Mouse (Mus musculus): ENCODE results near the gene Ippk. TPM values are rescaled to one million over a fixed set of nuclear protein-coding genes. Genes with fewer than 3 reads are reported as not detected.

The Ippk gene
- polyA plus RNA-seq, 1 experiment from 2014 or later, result 14.0 TPM

DNA sequence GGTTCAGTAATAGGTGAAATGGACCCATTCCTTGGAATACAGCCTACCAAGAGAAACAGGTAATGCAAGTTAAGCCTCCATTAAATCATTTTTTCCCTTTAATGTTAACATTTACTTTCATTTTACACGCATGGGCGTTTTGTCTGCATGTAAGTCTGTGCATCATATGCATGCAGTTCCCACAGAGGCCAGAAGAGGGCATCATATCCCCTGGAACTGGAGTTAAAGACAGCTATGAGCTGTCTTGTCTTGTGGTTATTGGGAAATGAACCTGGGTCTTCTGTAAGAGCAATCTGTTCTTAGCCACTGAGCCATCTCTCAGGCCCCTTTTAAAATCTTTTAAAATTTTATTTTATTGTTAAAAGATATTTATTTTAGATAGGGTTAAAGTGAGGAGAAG, 29.7 kb upstream of the Ippk start:
- ATAC-seq (ENCODE audit: insufficient number of reproducible peaks, low FRiP score), result no peak
- Histone ChIP-seq H3K27ac (ENCODE audit: poor library complexity, severe bottlenecking) (no peak overlapping the region), H3K27me3 (replicated peaks) (no peaks in the 10 kb centered on the region), H3K4me3 (no peak overlapping the region), H3K4me2 (no peak overlapping the region), H3K9me3 (replicated peaks) (peaks cover 4% of the 10 kb centered on the region; the same call in 1 of the 2 replicates), H3K4me1 (replicated peaks) (peaks cover 8% of the 10 kb centered on the region), H3K9ac (no peak overlapping the region), H3K36me3 (peaks cover 24% of the 10 kb centered on the region)
- 89% methylated on average over 2 of the region's 2 CpGs for WGBS

DNA sequence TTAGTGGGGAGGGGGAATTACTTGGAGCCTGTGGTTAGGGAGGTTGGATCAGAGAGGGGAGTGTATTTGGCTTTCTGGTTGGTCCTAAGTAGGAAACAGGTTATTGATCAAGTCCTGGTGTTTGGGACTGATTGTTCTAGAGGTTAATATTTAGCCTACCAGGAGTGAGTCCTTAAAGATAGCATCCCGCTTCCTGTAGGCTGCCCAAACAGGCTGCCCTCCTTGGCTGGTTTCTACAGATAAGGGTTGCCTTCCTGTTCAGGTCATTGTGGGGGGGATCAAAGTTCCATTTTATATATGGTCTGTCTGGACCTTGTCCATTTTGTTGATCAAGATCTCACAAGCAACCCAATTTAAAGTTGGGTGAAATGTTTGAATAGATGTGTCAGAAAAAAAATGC, 27.5 kb upstream of the Ippk start:
- peaks cover 14% of the 10 kb centered on the region for H3K36me3 ChIP-seq
- H3K4me3 ChIP-seq, result no peak overlapping the region
- 60% methylated on average over 1 of the region's 1 CpGs for WGBS
- H3K27ac ChIP-seq (ENCODE audit: poor library complexity, severe bottlenecking), result no peak overlapping the region
- no peak for ATAC-seq (ENCODE audit: insufficient number of reproducible peaks, low FRiP score)
- H3K9me3 ChIP-seq (replicated peaks), result peaks cover 4% of the 10 kb centered on the region; the same call in 1 of the 2 replicates
- H3K4me2 ChIP-seq, result no peak overlapping the region
- peaks cover 19% of the 10 kb centered on the region for H3K4me1 ChIP-seq (replicated peaks)
- no peak overlapping the region for H3K9ac ChIP-seq
- H3K27me3 ChIP-seq (replicated peaks), result no peaks in the 10 kb centered on the region

GRCm38 (mm10) chr13:49394886-49395447, 26.1 kb upstream of the Ippk start:
- no peak overlapping the region for H3K27ac ChIP-seq (ENCODE audit: poor library complexity, severe bottlenecking)
- no peak overlapping the region for H3K4me2 ChIP-seq
- H3K4me3 ChIP-seq, result no peak overlapping the region
- H3K9ac ChIP-seq, result no peak overlapping the region
- H3K9me3 ChIP-seq (replicated peaks), result peaks cover 4% of the 10 kb centered on the region; the same call in 1 of the 2 replicates
- no peaks in the 10 kb centered on the region for H3K27me3 ChIP-seq (replicated peaks)
- H3K36me3 ChIP-seq, result peaks cover 7% of the 10 kb centered on the region; the same call in 1 of the 2 replicates
- no peak for ATAC-seq (ENCODE audit: insufficient number of reproducible peaks, low FRiP score)
- 82% methylated on average over 3 of the region's 3 CpGs for WGBS
- peaks cover 19% of the 10 kb centered on the region for H3K4me1 ChIP-seq (replicated peaks)

- Histone ChIP-seq H3K4me1 (replicated peaks) (peaks cover 19% of the 10 kb centered on the region), H3K4me2 (no peak overlapping the region)
Measured at GRCm38 (mm10) chr13:49396798-49397197, 24.3 kb upstream of the Ippk start.

GRCm38 (mm10) chr13:49398191-49398590, 22.9 kb upstream of the Ippk start:
- H3K27me3 ChIP-seq (replicated peaks), result no peaks in the 10 kb centered on the region
- no peak for ATAC-seq (ENCODE audit: insufficient number of reproducible peaks, low FRiP score)
- peaks cover 19% of the 10 kb centered on the region for H3K4me1 ChIP-seq (replicated peaks)
- 84% methylated on average over 8 of the region's 8 CpGs for WGBS
- H3K9ac ChIP-seq, result no peak overlapping the region
- no peak overlapping the region for H3K4me3 ChIP-seq
- no peak overlapping the region for H3K4me2 ChIP-seq
- H3K27ac ChIP-seq (ENCODE audit: poor library complexity, severe bottlenecking), result no peak overlapping the region
- no peaks in the 10 kb centered on the region for H3K36me3 ChIP-seq
- no peaks in the 10 kb centered on the region for H3K9me3 ChIP-seq (replicated peaks)

More at GRCm38 (mm10) chr13:49396798-49397197, 24.3 kb upstream of the Ippk start:
- WGBS, result 48% methylated on average over 1 of the region's 1 CpGs
- no peak for ATAC-seq (ENCODE audit: insufficient number of reproducible peaks, low FRiP score)
- Histone ChIP-seq H3K9me3 (replicated peaks) (no peaks in the 10 kb centered on the region), H3K27me3 (replicated peaks) (no peaks in the 10 kb centered on the region), H3K4me3 (no peak overlapping the region), H3K36me3 (no peaks in the 10 kb centered on the region), H3K9ac (no peak overlapping the region), H3K27ac (ENCODE audit: poor library complexity, severe bottlenecking) (no peak overlapping the region)

DNA sequence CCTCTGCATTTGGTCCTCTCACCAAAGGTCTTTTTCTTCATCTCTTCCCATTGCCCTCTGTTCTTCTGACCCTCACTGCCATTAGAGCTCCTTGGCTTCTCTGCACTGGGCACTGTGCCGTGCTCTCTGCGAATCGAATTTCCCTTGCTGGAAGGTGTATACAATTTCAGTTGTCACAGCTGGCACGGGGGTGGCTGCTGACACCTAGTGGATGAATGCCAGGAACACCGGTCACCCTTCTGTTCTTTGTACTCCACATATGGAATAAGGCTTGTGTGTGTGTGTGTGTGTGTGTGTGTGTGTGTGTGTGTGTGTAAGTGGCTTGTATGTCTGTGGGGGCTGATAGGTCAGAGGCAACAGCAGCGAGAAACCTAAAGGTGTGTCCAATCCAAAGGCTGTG, 20.9 kb upstream of the Ippk start:
- H3K4me2 ChIP-seq, result no peak overlapping the region
- H3K36me3 ChIP-seq, result no peaks in the 10 kb centered on the region
- peaks cover 19% of the 10 kb centered on the region for H3K4me1 ChIP-seq (replicated peaks)
- no peak overlapping the region for H3K4me3 ChIP-seq
- H3K9ac ChIP-seq, result no peak overlapping the region
- no peaks in the 10 kb centered on the region for H3K27me3 ChIP-seq (replicated peaks)
- no peak overlapping the region for H3K27ac ChIP-seq (ENCODE audit: poor library complexity, severe bottlenecking)
- ATAC-seq (ENCODE audit: insufficient number of reproducible peaks, low FRiP score), result no peak
- 54% methylated on average over 6 of the region's 6 CpGs for WGBS
- no peaks in the 10 kb centered on the region for H3K9me3 ChIP-seq (replicated peaks)

DNA sequence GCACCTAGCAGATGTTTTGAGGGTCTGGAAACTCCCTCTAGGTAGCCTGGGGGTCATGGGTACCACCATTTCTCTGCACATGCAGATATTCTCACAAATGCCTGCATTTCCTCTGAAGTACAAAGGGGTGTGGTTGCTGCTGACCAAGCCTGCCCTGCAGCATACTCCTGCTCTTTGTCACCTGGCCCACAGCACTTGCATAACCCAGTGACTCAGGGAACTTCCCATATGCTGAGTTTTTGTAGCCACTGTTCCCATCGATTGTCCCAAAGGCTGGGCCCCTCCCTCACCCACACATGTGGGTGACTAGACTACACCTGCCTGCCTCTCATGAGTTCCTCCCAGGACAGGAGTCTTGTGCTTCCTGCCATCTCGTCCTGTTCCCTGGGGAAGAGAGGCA, 18.4 kb upstream of the Ippk start:
- Histone ChIP-seq H3K9me3 (replicated peaks) (no peaks in the 10 kb centered on the region), H3K9ac (no peak overlapping the region), H3K27me3 (replicated peaks) (no peaks in the 10 kb centered on the region), H3K4me2 (no peak overlapping the region), H3K27ac (ENCODE audit: poor library complexity, severe bottlenecking) (no peak overlapping the region), H3K36me3 (no peaks in the 10 kb centered on the region), H3K4me3 (no peak overlapping the region), H3K4me1 (replicated peaks) (no peaks in the 10 kb centered on the region)
- 58% methylated on average over 2 of the region's 2 CpGs for WGBS
- ATAC-seq (ENCODE audit: insufficient number of reproducible peaks, low FRiP score), result no peak

GRCm38 (mm10) chr13:49407795-49408194, 13.3 kb upstream of the Ippk start:
- Histone ChIP-seq H3K4me2 (no peak overlapping the region), H3K9ac (no peak overlapping the region)
- ATAC-seq (ENCODE audit: insufficient number of reproducible peaks, low FRiP score), result no peak

DNA sequence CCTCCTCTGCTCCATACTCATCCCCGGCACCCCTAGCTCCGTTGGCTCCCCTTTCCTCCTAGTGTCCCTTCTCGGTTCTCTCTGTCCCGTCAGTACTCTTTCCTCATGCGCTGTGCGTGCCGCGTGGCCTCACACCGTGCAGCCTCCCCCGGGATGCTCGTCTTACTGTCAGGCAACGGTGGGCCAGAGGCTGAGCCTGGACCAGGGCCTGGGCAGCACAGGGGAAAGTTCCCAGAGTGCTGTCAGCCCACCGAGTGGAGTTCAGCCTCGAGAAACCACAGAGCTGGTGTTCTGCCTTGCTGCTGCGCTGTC, 513 bp downstream of the Ippk start:
- peak overlapping the region; percentile 73 for H3K27ac ChIP-seq (ENCODE audit: poor library complexity, severe bottlenecking)
- H3K9me3 ChIP-seq (replicated peaks), result no peaks in the 10 kb centered on the region
- 0 out of 2 replicates have a peak, but pooled peaks cover 4% of the 10 kb centered on the region for H3K27me3 ChIP-seq (replicated peaks)
- peaks cover 3% of the 10 kb centered on the region; the same call in 1 of the 2 replicates for H3K36me3 ChIP-seq
- peaks cover 25% of the 10 kb centered on the region for H3K4me1 ChIP-seq (replicated peaks)
- under 1% methylated on average over 15 of the region's 15 CpGs for WGBS
- H3K4me2 ChIP-seq, result peak overlapping the region; percentile 97
- H3K4me3 ChIP-seq, result peak overlapping the region; percentile 93
- H3K9ac ChIP-seq, result peak overlapping the region; percentile 85
- ATAC-seq (ENCODE audit: insufficient number of reproducible peaks, low FRiP score), result no peak

More at GRCm38 (mm10) chr13:49407795-49408194, 13.3 kb upstream of the Ippk start:
- H3K27ac ChIP-seq (ENCODE audit: poor library complexity, severe bottlenecking), result no peak overlapping the region
- no peaks in the 10 kb centered on the region for H3K4me1 ChIP-seq (replicated peaks)
- no peak overlapping the region for H3K4me3 ChIP-seq
- H3K9me3 ChIP-seq (replicated peaks), result no peaks in the 10 kb centered on the region
- no peaks in the 10 kb centered on the region for H3K36me3 ChIP-seq
- no peaks in the 10 kb centered on the region for H3K27me3 ChIP-seq (replicated peaks)

DNA sequence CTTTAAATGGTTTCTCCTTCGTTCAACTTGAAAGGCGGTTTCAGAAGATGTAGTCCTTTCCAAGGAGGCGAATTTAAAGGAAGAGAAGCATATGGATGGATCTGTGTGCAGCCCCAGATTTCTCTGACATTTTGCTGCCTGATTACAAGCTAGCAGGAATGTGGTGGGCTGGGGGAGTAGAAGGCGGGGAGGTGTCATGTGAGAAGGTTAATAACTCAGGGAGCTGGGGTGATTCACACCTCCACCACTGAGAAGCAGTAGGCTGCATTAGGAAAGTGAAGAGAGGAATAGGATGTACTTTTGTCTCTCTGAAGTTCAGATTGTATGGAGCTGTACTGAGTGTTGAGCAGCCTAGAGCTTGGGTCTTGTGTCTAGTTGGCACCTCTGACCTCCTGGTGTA, 910 bp downstream of the Ippk start:
- H3K4me3 ChIP-seq, result peak overlapping the region; percentile 93
- H3K36me3 ChIP-seq, result peaks cover 3% of the 10 kb centered on the region; the same call in 1 of the 2 replicates
- H3K27ac ChIP-seq (ENCODE audit: poor library complexity, severe bottlenecking), result no peak overlapping the region
- WGBS, result 18% methylated on average over 4 of the region's 4 CpGs
- no peak for ATAC-seq (ENCODE audit: insufficient number of reproducible peaks, low FRiP score)
- H3K9ac ChIP-seq, result peak overlapping the region; percentile 85
- peak overlapping the region; percentile 97 for H3K4me2 ChIP-seq
- no peaks in the 10 kb centered on the region for H3K9me3 ChIP-seq (replicated peaks)
- 0 out of 2 replicates have a peak, but pooled peaks cover 4% of the 10 kb centered on the region for H3K27me3 ChIP-seq (replicated peaks)
- H3K4me1 ChIP-seq (replicated peaks), result peaks cover 28% of the 10 kb centered on the region

DNA sequence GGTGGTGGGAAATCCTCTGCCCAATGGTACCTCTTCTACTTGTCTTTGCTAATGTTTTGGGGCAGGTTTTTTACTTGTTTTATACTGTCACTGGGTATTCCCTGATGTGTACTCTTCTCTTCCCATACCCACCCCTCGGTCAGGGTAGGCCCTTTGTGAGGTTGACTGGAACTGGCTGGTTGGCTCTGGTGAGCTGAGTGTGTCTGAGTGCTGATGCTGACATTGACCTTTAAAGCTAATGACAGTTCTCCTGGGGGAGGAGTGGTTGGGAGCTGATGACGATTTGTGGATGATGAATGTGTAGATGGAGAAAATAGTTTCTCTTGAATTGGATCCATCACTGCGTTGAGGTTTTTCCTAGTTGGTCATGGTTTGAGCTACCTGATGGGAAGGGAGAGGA, 5.7 kb downstream of the Ippk start:
- Histone ChIP-seq H3K4me2 (no peak overlapping the region), H3K4me3 (no peak overlapping the region), H3K36me3 (peaks cover 3% of the 10 kb centered on the region; the same call in 1 of the 2 replicates), H3K4me1 (replicated peaks) (peaks cover 48% of the 10 kb centered on the region), H3K9ac (no peak overlapping the region), H3K27ac (ENCODE audit: poor library complexity, severe bottlenecking) (no peak overlapping the region), H3K9me3 (replicated peaks) (no peaks in the 10 kb centered on the region), H3K27me3 (replicated peaks) (no peaks in the 10 kb centered on the region)
- ATAC-seq (ENCODE audit: insufficient number of reproducible peaks, low FRiP score), result no peak
- 80% methylated on average over 3 of the region's 3 CpGs for WGBS
